Mouse (Mus musculus): ENCODE data around the gene Sec14l3.

DNA sequence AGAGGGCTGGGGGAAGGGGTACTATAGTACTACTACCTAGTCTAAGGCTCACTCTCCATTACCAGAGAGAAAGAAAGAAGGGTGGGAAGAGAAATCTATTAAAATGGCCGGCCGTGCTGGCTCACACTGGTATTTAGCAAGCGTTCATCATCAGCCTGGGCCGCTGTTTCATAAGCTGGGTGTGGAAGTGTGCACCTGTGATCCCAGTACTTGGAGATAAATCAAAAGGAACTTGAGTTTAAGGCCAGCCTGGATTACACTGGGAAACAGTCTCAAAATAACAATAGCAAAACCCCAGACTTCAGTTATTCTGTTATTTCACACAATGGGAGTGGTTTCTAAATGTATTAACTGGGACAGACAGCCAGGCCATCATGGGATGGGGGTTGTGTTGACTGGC lies 2.1 kb upstream of the Sec14l3 start:
- TF ChIP-seq CTCF (IDR thresholded peaks at IDR 0.05; ENCODE audit: extremely low read depth, insufficient read depth, insufficient read length, insufficient replicate concordance) (no peak), POLR2A (IDR thresholded peaks at IDR 0.05; ENCODE audit: low read depth, low read length) (no peak)

All from spleen, adult 2 months (tissue).